Mouse (Mus musculus) activated CD4-positive, CD25-positive, alpha-beta regulatory T cell, adult 4 months (primary cell): ENCODE results near the gene Skp2. TPM values are rescaled to one million over a fixed set of nuclear protein-coding genes. Genes with fewer than 3 reads are reported as not detected.
"Not testable (repeated sequence)": the region's sequence is repeated elsewhere in the genome, so short reads cannot be mapped to it uniquely, and the experiment has no call there.

Experiments used
- ATAC-seq: one replicate; pipeline ENCODE4 v1.8.0; 2017
- polyA plus RNA-seq, 2 experiments: library from polyadenylated mRNA; unstranded; fragments of 100-300 nt; shearing (Covaris generic); gene quantifications; one replicate each; pipeline ENCODE4 v1.2.1; 2017

Gene Skp2
- polyA plus RNA-seq = 1 to 10 TPM; 5.9 to 6.0 TPM

- no peak for ATAC-seq
Measured at GRCm38 (mm10) chr15:9155325-9155724, at the start of gene Skp2. TSS of gene Skp2 (minus strand) at chr15:9155425.

DNA sequence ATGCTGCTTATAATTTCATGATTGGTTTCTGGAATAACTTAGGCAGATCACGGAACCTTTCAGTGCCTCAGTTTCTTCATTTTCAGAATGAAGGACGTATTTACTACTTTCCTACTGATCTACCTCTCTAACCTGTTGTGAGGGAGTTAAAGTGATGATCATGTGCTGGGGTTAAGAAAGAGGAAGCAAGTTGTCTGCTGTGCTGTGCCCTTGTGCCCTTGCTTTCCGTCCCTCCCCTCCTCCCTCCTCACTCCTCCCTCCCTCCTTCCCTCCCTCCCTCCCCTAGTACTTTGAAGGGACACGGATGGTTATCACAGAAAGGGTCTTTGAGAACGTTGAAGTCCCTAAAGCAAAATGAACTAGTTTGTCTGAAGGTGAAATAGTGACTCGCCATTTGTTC, 43.2 kb upstream of the Skp2 start:
- no peak for ATAC-seq

GRCm38 (mm10) chr15:9192685-9193084, 37.5 kb upstream of the Skp2 start:
- not testable (repeated sequence) for ATAC-seq

- peak; percentile 14 for ATAC-seq
Measured at GRCm38 (mm10) chr15:9189796-9190195, 34.6 kb upstream of the Skp2 start.

DNA sequence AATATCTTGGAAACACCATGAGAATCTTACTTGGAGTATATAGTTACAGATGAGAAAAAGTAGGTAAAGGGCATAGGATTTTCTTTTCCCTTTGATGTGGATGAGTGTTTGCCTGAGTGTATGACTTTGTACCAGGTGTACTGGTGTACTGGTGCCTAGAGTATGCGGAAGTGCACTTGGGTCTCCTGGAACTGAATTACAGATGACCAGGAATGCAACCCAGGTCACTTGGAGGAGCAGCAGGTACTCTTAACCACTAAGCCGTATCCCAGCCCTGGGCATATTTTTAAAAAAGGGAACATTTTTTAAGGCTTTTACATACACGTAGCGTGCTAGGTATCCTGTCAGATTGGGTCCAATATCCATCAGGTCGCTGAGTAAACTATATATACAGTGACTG, 28.8 kb upstream of the Skp2 start:
- no peak for ATAC-seq

GRCm38 (mm10) chr15:9177038-9177437, 21.8 kb upstream of the Skp2 start:
- no peak for ATAC-seq

DNA sequence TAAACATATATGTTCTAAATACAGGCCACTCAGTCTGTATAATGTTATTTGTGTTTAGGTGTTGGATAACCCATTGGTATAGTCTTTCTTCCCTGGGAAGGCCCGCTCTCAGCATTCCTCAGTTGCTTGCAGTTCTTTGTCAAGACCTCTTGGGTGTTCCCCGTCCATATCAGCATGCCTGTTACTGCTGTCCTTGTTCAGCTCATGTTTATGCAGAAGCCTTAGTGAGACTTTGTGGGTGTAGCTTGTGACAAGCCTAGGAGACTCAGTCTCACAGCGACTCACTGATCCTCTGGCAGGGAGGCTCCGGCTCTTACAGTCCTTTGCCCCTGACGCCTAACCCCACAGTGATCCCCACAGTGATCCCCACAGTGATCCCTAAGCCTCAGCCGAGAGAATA, 8.9 kb upstream of the Skp2 start:
- no peak for ATAC-seq

DNA sequence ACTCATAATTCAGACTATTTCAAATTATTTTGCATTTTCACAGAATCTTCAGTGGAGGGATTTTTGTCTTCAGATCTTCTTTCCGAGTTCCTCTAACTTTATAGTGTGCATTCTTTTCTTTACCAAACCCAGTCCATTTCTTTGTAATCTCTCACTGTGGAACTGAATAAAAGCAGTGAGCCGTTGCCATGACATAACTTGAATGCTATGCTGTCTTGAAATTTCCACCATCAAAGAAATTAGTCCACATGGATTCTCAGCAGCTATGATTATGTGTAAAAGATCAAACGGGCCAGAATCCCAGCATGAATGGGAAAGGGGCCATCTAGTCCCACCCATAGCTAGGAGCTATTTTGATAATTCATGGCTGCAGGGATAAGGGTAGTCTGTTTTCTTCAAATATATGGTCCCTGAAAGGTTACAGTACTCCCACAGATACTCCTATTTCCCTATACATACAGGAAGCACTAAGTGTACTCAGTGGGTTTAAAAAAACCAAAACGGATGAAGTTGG, 7.4 kb upstream of the Skp2 start:
- ATAC-seq = no peak

GRCm38 (mm10) chr15:9140684-9141171, 14.5 kb downstream of the Skp2 start:
- ATAC-seq = peak; percentile 42

DNA sequence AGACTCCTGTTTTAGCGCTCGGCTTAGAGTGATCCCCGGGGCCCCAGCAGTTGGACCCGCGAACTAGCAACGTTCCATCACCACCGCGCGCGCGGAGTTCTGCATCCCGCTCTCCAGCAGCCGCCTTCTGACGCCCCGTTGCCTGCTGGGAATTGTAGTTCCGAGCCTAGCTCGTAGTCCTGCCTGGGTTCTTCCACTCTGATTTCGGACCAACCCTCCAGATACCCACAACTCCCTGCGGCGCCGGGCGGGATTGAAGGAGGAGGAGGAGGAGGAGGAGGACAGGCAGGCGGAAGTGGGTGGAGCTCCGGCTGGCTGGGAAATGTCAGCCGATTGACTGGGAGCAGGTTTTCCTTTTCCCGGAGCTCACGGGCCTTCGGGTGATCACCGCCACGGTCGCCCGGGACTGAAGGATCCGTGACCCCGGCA, 15.0 kb downstream of the Skp2 start, which contains the start of gene Lmbrd2:
Gene Lmbrd2, plus strand, starts transcription at position 299 of the 429 bp plus-strand sequence.
- ATAC-seq = peak; percentile 98

DNA sequence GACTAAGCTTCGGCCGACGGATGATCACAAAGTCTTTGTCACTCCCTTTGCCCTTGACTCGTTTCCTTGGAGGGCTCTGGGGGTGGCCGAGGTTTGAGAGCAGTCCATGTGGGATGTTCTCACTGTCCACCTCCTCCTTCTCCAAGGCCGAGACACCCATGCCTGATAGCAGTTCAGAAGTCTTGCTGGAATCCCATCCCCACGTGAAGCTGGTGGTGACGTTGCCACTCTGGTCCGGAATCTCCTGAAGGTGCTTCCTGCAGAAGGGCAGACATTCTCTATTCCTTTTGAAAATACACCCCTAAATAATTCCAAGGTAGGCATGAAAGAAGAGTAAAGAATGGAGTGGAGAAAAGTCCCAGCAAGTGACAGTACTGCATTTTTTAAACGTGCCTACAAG, 15.8 kb downstream of the Skp2 start:
- no peak for ATAC-seq

DNA sequence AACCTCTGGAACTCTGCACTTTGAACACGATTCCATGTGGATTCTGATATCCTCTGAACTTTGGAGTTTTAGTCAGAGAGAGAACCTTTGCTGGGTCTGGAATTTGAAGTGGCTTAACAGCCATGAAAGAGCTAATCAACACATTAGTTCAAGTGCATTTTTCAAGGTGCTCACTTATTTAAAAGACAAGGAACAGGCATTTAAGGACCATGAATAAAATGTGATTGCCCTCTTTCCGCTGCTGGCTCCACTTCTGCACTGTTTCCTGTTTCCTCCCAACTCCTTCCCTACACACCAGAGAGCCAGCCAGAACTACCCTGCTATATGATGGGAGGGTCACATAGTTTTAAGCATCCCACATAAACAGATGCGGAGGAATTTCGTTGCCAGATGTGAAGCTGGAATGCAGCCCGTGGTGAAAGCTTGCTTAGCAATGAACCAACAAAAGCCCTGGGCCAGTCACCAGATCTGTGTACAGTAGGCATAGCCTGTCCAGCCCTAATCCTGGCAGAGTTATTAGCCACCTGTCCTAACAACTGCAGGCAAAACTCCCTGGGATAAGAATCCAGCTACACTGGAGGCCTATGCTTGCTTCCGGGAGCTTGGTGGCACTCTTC, 20.2 kb downstream of the Skp2 start:
- no peak for ATAC-seq

DNA sequence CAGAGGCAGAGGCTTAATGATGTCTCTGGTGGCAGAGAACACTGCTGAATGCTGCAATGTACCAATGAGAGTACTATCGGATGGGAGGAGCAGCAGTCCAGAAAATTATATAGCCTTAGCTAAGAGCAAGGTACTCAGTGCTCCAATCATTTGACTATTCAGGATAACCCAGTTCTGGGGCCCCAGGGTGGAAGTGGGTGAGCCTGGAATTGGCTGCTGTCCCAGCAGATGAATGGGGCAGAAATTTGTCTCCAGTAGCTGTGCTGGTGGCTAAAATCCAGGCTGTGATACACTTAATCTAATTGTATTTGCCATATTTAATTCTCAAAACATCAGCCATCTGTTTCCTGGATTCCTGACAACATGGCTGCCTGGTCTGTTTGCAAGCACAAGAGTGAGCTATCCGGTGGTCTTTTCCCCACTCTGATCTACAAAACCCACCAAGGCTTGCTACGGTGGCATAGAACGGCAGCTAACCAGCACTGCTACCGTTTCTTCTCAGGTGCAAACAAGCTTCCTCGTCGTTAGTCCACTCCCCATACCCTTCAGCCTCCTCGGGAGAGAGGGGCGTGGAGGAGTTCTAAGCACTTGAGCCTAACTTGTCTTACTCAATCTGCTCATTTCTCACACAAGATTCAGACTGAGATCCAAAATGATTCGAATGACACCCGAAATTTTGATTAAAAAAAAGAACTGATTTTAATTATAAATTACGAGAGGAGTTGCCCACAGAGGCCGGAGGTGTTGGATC, 22.4 kb downstream of the Skp2 start:
- ATAC-seq = no peak

DNA sequence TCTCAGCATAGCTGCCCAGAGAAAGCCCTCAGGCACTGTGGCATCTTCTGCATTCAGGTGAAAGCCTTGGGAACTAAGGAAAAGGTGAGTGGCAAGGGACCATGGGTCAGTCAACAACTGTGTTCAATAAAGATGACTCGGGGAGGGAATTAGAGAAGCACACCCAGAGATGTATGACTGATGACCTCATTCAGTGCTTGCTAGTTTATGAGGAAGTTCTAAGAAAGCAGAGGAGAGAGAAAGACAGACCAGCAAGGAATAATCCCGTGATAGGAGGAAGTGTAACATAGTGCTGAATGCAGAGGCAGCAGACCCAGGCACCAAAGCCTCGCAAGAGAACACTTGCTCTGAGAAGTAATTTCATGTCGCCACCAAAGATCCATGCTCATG, 23.7 kb downstream of the Skp2 start:
- no peak for ATAC-seq

- ATAC-seq = no peak
Measured at GRCm38 (mm10) chr15:9130772-9131498, 24.3 kb downstream of the Skp2 start.

GRCm38 (mm10) chr15:9127051-9127791, 28.0 kb downstream of the Skp2 start:
- ATAC-seq = no peak

DNA sequence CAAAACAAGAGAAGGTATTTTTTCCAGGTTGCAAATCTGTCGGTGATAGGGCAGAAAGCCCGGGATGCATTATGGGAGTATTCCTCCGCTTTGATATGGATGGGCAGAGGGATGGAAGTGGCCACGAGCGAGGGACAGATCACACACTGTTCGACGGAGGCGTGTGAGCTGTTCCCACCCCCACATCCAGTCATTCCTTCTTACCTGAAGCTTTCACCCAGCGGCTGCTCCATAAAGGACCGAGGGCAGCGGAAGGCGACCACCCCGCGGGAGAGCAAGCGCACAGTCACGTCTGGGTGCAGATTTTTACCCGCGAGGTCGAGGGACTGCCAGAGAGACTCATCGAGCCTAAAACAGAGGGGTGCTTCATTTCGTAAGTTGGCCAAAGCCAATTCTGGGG, 30.4 kb downstream of the Skp2 start:
- no peak for ATAC-seq

GRCm38 (mm10) chr15:9122989-9123388, 32.2 kb downstream of the Skp2 start:
- no peak for ATAC-seq

DNA sequence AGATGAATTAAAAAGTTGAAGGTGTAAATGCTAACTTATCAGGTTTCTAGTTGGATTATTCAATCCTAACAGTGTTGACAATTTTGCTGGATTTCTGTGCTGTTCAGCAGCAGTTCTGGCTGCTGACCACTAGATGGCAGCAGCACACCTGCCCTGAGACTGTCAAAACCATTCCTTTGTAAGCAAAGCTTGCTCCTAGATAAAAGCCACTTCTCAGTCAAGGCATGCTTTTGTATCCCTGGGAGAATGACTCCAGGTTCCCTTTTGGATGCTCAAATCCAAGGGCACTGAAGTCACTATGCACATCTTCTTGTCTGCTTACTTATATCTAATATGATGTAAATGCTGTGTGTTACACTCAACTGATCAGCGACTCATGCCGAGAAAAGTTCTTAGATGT, 35.1 kb downstream of the Skp2 start:
- peak; percentile 74 for ATAC-seq

- no peak for ATAC-seq
Measured at GRCm38 (mm10) chr15:9118852-9119251, 36.4 kb downstream of the Skp2 start.

DNA sequence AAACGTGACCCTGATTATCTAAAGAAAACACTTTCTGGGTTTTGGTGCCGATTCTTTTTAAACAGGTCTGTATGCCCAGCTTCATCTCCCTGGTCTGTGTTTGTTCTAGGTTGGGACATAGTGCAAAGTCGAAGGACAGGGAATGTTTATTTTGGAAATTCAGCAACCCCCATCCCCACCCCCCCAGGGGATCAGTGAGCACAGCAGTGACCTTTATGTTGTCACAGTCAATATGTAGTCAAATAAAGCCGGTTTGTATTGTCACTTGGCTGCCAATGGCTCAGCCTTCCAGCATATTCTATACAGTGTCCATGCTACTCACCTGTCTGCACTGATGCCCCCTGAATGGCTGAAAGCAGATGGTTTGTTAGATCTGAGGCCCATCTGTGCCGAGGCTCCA, 40.6 kb downstream of the Skp2 start:
- no peak for ATAC-seq

- no peak for ATAC-seq
Measured at GRCm38 (mm10) chr15:9114131-9114530, 41.1 kb downstream of the Skp2 start.

- ATAC-seq = no peak
Measured at GRCm38 (mm10) chr15:9113556-9113955, 41.7 kb downstream of the Skp2 start.
